Mouse (Mus musculus) megakaryocyte, embryonic 14.5 days (primary cell): ENCODE data around the gene Clgn.

ENCODE experiments used
- FLI1 ChIP-seq: IDR thresholded peaks from 2 replicates; pipeline ENCODE4 v1.6.1; 2012; ENCODE audit warnings: low read length, inconsistent platforms, mixed read lengths
- GATA1 ChIP-seq: IDR thresholded peaks from 3 replicates; pipeline ENCODE4 v1.6.1; 2012; ENCODE audit warnings: mixed read lengths, low read length, inconsistent platforms, borderline replicate concordance

- TF ChIP-seq GATA1 (no peak), FLI1 (no peak)
Measured at GRCm38 (mm10) chr8:83426104-83426759, 36.6 kb downstream of the Clgn start.
